Mouse (Mus musculus) midbrain, embryonic 10.5 days (tissue): ENCODE measurements around the gene Srpr. TPM values are rescaled to one million over a fixed set of nuclear protein-coding genes. Genes with fewer than 3 reads are reported as not detected.

Source experiments
- DNase-seq: peaks from one replicate; pipeline ENCODE4 v3.0.0-alpha.2; 2017; ENCODE audit warnings: low spot score
- H3K27ac ChIP-seq: fragments of 300-500 bp; sonication (generic); replicated peaks from 2 replicates; pipeline ENCODE4 v1.5.1; 2016; ENCODE audit warnings: mild to moderate bottlenecking
- H3K27me3 ChIP-seq: fragments of 300-500 bp; sonication (generic); 2 replicates; pipeline ENCODE4 v1.6.1; 2016; ENCODE audit warnings: low read depth, mild to moderate bottlenecking; ENCODE audit not compliant: poor library complexity, severe bottlenecking
- H3K36me3 ChIP-seq: fragments of 300-500 bp; sonication (generic); 2 replicates; pipeline ENCODE4 v1.6.1; 2016; ENCODE audit warnings: mild to moderate bottlenecking, moderate library complexity
- H3K4me1 ChIP-seq: fragments of 300-500 bp; sonication (generic); 2 replicates; pipeline ENCODE4 v1.6.1; 2016
- H3K4me3 ChIP-seq: fragments of 300-500 bp; sonication (generic); 2 replicates; pipeline ENCODE4 v1.5.1; 2016; ENCODE audit warnings: mild to moderate bottlenecking, moderate library complexity
- H3K9me3 ChIP-seq: fragments of 300-500 bp; sonication (generic); replicated peaks from 2 replicates; pipeline ENCODE4 v1.6.1; 2016; ENCODE audit warnings: mild to moderate bottlenecking
- WGBS: fragments of 180-500 bp; shearing (Covaris S2); methylation state at CpG from one replicate; pipeline ENCODE4 v1.1.7; 2016; 5-methylcytosine and 5-hydroxymethylcytosine counted together
- polyA plus RNA-seq: library from polyadenylated mRNA; unstranded; fragments of >200 nt; fragmentation: Nextera tagmentation; extraction: Ambion mirVana; gene quantifications from 2 replicates; pipeline ENCODE4 v1.2.1, GENCODE M21; 2016

The Srpr gene
- polyA plus RNA-seq: 85.5 and 87.3 TPM in 2 replicates

- Histone ChIP-seq H3K4me1 (peaks cover 24% of the 10 kb centered on the region), H3K36me3 (peaks cover 9% of the 10 kb centered on the region), H3K27me3 (no peaks in the 10 kb centered on the region), H3K4me3 (peak within 1 kb of the TSS; percentile 79), H3K27ac (peak within 1 kb of the TSS; percentile 90), H3K9me3 (no peaks in the 10 kb centered on the region)
- WGBS: under 1% methylated on average over 44 of the region's 44 CpGs
- peak; percentile 94 for DNase-seq
Observed at GRCm38 (mm10) chr9:35199772-35200471, at the start of gene Srpr, which contains the start of gene Tirap. Gene Srpr (plus strand): TSS chr9:35200175. Gene Tirap (minus strand): TSS chr9:35200291.

DNA sequence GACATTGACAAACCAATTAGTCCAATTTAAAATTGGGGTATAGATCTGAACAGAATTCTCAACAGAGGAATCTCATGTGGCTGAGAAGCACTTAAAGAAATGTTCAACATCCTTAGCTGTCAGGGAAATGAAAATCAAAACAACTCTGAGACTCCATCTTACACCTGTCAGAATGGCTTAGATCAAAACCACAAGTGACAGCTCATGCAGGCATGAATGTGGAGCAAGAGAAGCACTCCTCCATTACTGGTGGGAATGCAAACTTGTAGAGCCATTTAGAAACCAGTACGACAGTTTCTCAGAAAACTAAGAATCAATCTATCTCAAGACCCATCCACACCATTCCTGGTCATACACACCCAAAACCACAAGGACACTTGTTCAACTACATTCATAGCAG is 47.1 kb upstream of the Srpr start:
- no peaks in the 10 kb centered on the region for H3K4me1 ChIP-seq

GRCm38 (mm10) chr9:35156002-35156710 is 43.8 kb upstream of the Srpr start:
- no peaks in the 10 kb centered on the region for H3K4me1 ChIP-seq
- no peak overlapping the region for H3K27ac ChIP-seq
- no peak overlapping the region for H3K4me3 ChIP-seq
- 93% methylated on average over 5 of the region's 5 CpGs for WGBS
- no peak for DNase-seq
- H3K36me3 ChIP-seq: peaks cover 9% of the 10 kb centered on the region
- no peaks in the 10 kb centered on the region for H3K9me3 ChIP-seq
- no peaks in the 10 kb centered on the region for H3K27me3 ChIP-seq

More for the DNA sequence above, 47.1 kb upstream of the Srpr start:
- H3K4me3 ChIP-seq: no peak overlapping the region
- WGBS: 95% methylated on average over 1 of the region's 1 CpGs
- peaks cover 9% of the 10 kb centered on the region for H3K36me3 ChIP-seq
- no peaks in the 10 kb centered on the region for H3K9me3 ChIP-seq
- DNase-seq: no peak
- H3K27ac ChIP-seq: no peak overlapping the region
- no peaks in the 10 kb centered on the region for H3K27me3 ChIP-seq

- WGBS: 83% methylated on average over 4 of the region's 4 CpGs
- Histone ChIP-seq H3K9me3 (no peaks in the 10 kb centered on the region), H3K36me3 (peaks cover 12% of the 10 kb centered on the region), H3K4me3 (no peak overlapping the region), H3K27ac (no peak overlapping the region), H3K4me1 (no peaks in the 10 kb centered on the region), H3K27me3 (no peaks in the 10 kb centered on the region)
- DNase-seq: no peak
Observed at GRCm38 (mm10) chr9:35156862-35157261, 43.1 kb upstream of the Srpr start.

GRCm38 (mm10) chr9:35158477-35158876 is 41.5 kb upstream of the Srpr start:
- H3K36me3 ChIP-seq: peaks cover 25% of the 10 kb centered on the region
- no peaks in the 10 kb centered on the region for H3K9me3 ChIP-seq
- no peak overlapping the region for H3K4me3 ChIP-seq
- no peak for DNase-seq
- no peaks in the 10 kb centered on the region for H3K4me1 ChIP-seq
- 86% methylated on average over 3 of the region's 3 CpGs for WGBS
- H3K27me3 ChIP-seq: no peaks in the 10 kb centered on the region
- H3K27ac ChIP-seq: no peak overlapping the region

DNA sequence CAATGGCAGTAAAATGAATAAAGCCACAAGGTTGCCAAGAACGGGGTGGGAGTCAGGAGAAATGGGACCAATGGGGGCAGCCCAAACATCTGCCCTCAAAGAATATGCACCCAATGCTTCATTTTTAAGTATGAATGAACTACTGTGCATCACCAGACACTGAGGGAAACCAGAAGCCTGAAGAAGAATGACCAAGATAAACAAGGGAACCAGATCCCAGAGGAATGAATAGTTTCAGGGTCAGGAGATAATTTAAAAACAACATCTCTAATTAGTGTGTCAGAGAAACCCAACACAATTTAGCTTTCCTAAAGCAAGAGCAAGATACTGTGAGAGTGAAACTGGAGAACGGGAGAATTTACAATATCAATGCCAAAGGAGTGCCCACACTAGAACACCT is 39.3 kb upstream of the Srpr start:
- Histone ChIP-seq H3K4me1 (no peaks in the 10 kb centered on the region), H3K27ac (no peak overlapping the region), H3K27me3 (no peaks in the 10 kb centered on the region), H3K9me3 (no peaks in the 10 kb centered on the region), H3K4me3 (no peak overlapping the region), H3K36me3 (peaks cover 34% of the 10 kb centered on the region)
- no peak for DNase-seq
- WGBS: 90% methylated on average over 2 of the region's 2 CpGs

DNA sequence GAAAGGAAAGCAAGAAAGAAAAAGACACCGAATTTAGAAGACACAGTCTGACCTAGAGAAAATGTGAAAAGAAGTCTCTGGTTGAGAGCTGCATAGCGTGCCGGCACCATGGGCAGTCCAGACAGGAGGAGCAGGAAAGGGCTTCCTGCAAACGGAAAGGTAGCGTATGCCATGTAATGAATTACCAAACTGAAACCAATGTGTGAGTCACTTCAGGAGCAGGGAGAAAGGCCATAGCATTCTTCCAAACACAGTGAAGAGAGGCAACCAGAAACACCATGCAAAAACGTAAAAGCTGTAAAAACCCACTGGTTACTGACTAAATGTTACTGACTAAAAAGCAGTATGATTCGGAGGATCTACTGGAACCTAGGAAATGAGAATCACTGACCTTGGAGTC is 38.3 kb upstream of the Srpr start:
- Histone ChIP-seq H3K27ac (no peak overlapping the region), H3K4me3 (no peak overlapping the region), H3K4me1 (peaks cover 4% of the 10 kb centered on the region), H3K27me3 (no peaks in the 10 kb centered on the region), H3K9me3 (no peaks in the 10 kb centered on the region), H3K36me3 (peaks cover 26% of the 10 kb centered on the region)
- 92% methylated on average over 7 of the region's 7 CpGs for WGBS
- no peak for DNase-seq

DNA sequence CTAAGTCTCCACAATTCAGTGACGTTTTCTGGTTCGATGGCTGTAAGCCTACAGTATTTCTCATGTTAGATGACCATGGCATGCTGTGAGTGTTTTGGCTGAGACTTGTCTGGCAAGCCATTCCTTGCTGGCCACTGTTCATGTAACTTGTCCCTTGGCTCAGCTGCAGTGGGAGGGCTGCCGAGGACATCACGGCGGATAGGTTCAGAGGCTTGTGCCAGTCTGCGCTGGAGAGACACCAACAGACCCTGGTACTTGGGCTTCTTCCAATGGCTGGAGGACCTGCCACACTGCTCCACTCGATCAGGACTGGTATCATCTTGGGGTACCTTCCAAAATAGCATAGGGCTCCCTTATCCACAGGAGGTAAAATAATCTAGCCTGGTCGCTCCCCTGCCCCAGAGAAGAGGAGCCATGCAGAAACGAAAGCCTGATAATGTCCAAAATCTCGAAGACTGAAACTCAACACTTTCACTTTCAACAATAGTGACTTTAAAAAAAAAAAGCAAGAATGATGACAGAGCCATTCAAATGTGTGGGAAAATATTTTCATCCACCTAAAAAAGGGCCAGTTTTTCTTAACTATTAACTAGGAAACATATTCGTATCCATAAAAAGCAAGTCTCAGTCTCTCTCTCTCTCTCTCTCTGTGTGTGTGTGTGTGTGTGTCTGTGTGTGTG is 36.8 kb upstream of the Srpr start:
- WGBS: 97% methylated on average over 11 of the region's 11 CpGs
- H3K4me1 ChIP-seq: peaks cover 18% of the 10 kb centered on the region
- H3K27ac ChIP-seq: no peak overlapping the region
- H3K36me3 ChIP-seq: peaks cover 25% of the 10 kb centered on the region
- H3K4me3 ChIP-seq: no peak overlapping the region
- no peaks in the 10 kb centered on the region for H3K27me3 ChIP-seq
- no peak for DNase-seq
- no peaks in the 10 kb centered on the region for H3K9me3 ChIP-seq

- Histone ChIP-seq H3K4me1 (peaks cover 19% of the 10 kb centered on the region), H3K27me3 (no peaks in the 10 kb centered on the region), H3K9me3 (no peaks in the 10 kb centered on the region), H3K4me3 (no peak overlapping the region), H3K36me3 (peaks cover 34% of the 10 kb centered on the region), H3K27ac (no peak overlapping the region)
- 90% methylated on average over 5 of the region's 5 CpGs for WGBS
- DNase-seq: no peak
Observed at GRCm38 (mm10) chr9:35164142-35164874, 35.7 kb upstream of the Srpr start.

DNA sequence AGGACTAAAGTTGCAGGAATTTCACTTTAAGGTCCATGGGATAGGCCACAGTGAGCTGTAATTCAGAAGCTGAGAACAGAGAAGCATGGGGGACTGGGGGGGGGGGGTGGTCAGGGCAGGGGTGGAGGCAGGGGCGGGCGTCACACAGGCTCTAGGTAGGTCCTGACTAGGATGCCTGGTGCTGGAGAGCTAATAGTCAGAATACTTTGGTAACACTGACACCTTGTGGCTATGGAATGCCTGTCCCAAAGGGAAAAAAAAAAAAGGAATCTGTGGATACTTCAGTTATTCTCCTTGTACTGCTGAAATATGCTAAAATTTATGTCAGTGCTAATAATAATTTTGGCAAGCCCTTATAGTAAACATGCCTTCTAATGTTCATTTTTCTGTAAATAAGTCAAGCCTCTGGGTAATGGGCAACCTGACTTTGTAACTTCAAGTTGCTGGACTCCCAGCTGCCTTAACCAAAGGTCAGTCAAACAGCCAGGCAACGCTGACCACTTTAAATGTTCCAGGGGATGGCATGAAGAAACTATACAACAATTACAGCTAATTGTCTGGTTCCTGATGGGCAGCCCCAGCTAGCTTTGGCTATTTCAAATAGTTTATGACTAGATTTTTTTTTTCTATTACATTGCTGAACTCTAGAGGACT is 33.7 kb upstream of the Srpr start:
- Histone ChIP-seq H3K4me3 (no peak overlapping the region), H3K4me1 (peaks cover 19% of the 10 kb centered on the region), H3K27ac (peak overlapping the region; percentile 38; the same call in 1 of the 2 replicates), H3K36me3 (peaks cover 53% of the 10 kb centered on the region), H3K9me3 (no peaks in the 10 kb centered on the region), H3K27me3 (no peaks in the 10 kb centered on the region)
- no peak for DNase-seq
- WGBS: 39% methylated on average over 3 of the region's 3 CpGs

- peak; percentile 27 for DNase-seq
- Histone ChIP-seq H3K36me3 (peaks cover 52% of the 10 kb centered on the region), H3K4me1 (peaks cover 19% of the 10 kb centered on the region), H3K4me3 (no peak overlapping the region), H3K27me3 (no peaks in the 10 kb centered on the region), H3K9me3 (no peaks in the 10 kb centered on the region), H3K27ac (peak overlapping the region; percentile 38)
- 27% methylated on average over 9 of the region's 9 CpGs for WGBS
Observed at GRCm38 (mm10) chr9:35166798-35167635, 33.0 kb upstream of the Srpr start.
